Mouse (Mus musculus) thymus, adult 2 months (tissue): ENCODE data around the gene H2-DMb1. TPM values are rescaled to one million over a fixed set of nuclear protein-coding genes. Genes with fewer than 3 reads are reported as not detected.
A peak's percentile ranks its signal among the peaks of the same experiment; 100 is the strongest.

Experiments used
- DNase-seq: peaks from one replicate; pipeline ENCODE4 v3.0.0; 2021
- H3K27ac ChIP-seq: fragments of 200-500 bp; 2 replicates; pipeline ENCODE4 v1.5.1; 2012; ENCODE audit warnings: low read length, control low read depth; ENCODE audit not compliant: control insufficient read depth, insufficient read depth
- H3K27me3 ChIP-seq: fragments of 200-500 bp; 2 replicates; pipeline ENCODE4 v1.6.1; 2012; ENCODE audit warnings: mild to moderate bottlenecking, low read length, moderate library complexity, mixed read lengths; ENCODE audit not compliant: control insufficient read depth, insufficient read depth
- H3K36me3 ChIP-seq: fragments of 200-500 bp; 2 replicates; pipeline ENCODE4 v1.6.1; 2012; ENCODE audit warnings: mild to moderate bottlenecking, low read length, moderate library complexity; ENCODE audit not compliant: control insufficient read depth, insufficient read depth
- H3K4me1 ChIP-seq: fragments of 200-500 bp; replicated peaks from 2 replicates; pipeline ENCODE4 v1.6.1; 2012; ENCODE audit warnings: low read length; ENCODE audit not compliant: control insufficient read depth, insufficient read depth
- H3K4me3 ChIP-seq: fragments of 200-500 bp; 2 replicates; pipeline ENCODE4 v1.5.1; 2012; ENCODE audit warnings: mild to moderate bottlenecking, low read length, control low read depth, moderate library complexity; ENCODE audit not compliant: control insufficient read depth, insufficient read depth
- CTCF ChIP-seq: fragments of 200-500 bp; IDR thresholded peaks from 2 replicates; pipeline ENCODE4 v1.5.1; 2012; ENCODE audit warnings: mild to moderate bottlenecking, control low read depth, low read length, moderate library complexity, borderline replicate concordance; ENCODE audit not compliant: control insufficient read depth, poor library complexity, insufficient read depth; ENCODE audit errors: extremely low read depth
- POLR2A ChIP-seq: fragments of 200-500 bp; IDR thresholded peaks from 2 replicates; pipeline ENCODE4 v1.6.1; 2012; ENCODE audit warnings: mild to moderate bottlenecking, low read length, control low read depth, moderate library complexity; ENCODE audit not compliant: control insufficient read depth, poor library complexity, insufficient read depth; ENCODE audit errors: extremely low read depth
- WGBS: fragments of 180-500 bp; shearing (Covaris S2); methylation state at CpG from one replicate; pipeline ENCODE4 v1.1.7; 2018; 5-methylcytosine and 5-hydroxymethylcytosine counted together
- polyA plus RNA-seq: library from polyadenylated mRNA; depleted of rRNA; stranded (reverse); fragments of >200 nt; gene quantifications from 2 replicates; pipeline ENCODE4 v1.2.3, GENCODE M21; 2012; rRNA removed

H2-DMb1 gene
- polyA plus RNA-seq, 1 experiment, result 197 TPM

DNA sequence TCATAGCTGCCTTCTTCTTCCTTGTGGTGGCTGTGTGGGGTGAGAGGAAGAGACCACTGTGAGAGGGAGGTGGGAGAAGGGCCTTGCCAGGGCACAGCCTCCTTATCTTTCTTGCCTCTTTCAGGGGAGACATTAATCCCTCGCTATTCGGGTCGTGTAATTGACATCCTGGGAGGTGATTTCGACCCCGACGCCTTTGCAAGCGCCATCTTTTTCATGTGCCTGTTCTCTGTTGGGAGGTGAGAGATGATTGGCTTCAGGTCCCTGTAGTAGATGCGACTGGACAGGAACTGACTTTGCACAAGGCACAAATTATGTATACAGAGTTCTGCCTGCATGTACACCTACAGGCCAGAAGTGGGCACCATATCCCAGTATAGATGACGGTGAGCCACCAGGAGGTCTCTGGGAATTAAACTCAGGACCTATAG lies 52.9 kb downstream of the H2-DMb1 start:
- peak overlapping the region; percentile 98 for H3K4me3 ChIP-seq
- no peak for TF ChIP-seq CTCF
- peaks cover 61% of the 10 kb centered on the region for H3K4me1 ChIP-seq
- H3K27me3 ChIP-seq, result no peaks in the 10 kb centered on the region
- peak; percentile 69 for DNase-seq
- H3K36me3 ChIP-seq, result peaks cover 13% of the 10 kb centered on the region; the same call in 1 of the 2 replicates
- peak overlapping the region; percentile 93 for H3K27ac ChIP-seq
- WGBS, result 3% methylated on average over 9 of the region's 9 CpGs

DNA sequence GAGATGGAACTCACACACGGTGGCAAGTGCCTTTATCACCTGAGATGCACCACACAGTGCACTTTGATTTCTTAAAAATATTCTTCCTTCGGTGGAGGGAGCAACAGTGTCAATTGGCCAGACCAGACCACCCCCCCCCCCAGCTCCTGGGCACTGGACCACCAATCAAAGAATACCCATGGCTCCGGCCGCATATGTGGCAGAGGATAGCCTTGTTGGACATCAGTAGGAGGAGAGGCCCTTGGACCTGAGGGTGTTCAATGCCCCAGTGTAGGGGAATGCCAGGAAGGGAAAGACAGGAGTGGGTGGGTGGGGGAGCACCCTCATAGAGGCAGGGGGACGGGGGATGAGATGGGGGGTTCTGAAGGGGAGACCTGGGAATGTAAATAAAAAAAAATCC lies 53.9 kb downstream of the H2-DMb1 start:
- Histone ChIP-seq H3K4me1 (peaks cover 59% of the 10 kb centered on the region), H3K36me3 (peaks cover 10% of the 10 kb centered on the region; the same call in 1 of the 2 replicates), H3K27ac (peak overlapping the region; percentile 27; the same call in 1 of the 2 replicates), H3K4me3 (no peak overlapping the region), H3K27me3 (no peaks in the 10 kb centered on the region)
- TF ChIP-seq POLR2A (no peak), CTCF (no peak)
- no peak for DNase-seq
- WGBS, result 74% methylated on average over 5 of the region's 5 CpGs

DNA sequence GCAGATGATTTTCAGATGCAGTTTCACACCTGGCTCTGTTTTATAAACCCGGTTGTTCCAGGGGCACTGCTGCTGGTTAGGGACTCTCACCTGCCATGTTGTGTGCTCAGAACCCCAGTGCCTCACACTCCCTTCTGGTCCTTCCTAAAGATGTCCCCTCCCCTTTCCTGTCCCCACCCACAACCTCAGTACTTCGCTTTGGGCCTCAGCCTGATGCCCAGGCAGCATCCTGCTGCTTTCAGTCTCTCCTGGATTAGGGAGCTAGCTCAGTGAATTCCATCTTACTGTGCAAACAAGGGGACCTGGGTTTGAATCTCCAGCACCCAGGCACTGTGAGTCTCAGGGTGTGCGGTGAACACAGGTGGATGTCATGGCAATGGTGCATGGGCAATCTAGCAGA lies 54.6 kb downstream of the H2-DMb1 start:
- no peak overlapping the region for H3K27ac ChIP-seq
- peak; percentile 57 for DNase-seq
- H3K4me3 ChIP-seq, result no peak overlapping the region
- H3K4me1 ChIP-seq, result peaks cover 61% of the 10 kb centered on the region
- TF ChIP-seq POLR2A (no peak), CTCF (no peak)
- 41% methylated on average over 3 of the region's 3 CpGs for WGBS
- H3K36me3 ChIP-seq, result peaks cover 10% of the 10 kb centered on the region; the same call in 1 of the 2 replicates
- H3K27me3 ChIP-seq, result no peaks in the 10 kb centered on the region

DNA sequence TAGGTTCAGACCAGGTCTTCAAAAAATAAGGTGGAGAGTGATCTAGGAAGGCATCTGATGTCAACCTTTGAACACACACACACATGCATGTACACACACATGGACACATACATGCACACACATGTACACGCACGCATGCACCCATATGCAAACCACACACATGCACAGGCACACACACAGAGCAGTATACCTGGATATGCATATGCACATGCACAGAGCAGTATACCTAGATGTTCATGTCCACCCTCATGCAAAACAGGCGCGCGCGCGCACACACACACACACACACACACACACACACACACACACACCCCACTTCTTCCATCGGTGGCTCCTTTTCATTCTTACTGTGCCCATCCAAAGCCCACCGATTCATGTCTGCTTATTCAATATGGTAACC lies 55.0 kb downstream of the H2-DMb1 start:
- TF ChIP-seq POLR2A, result no peak
- TF ChIP-seq CTCF, result no peak

DNA sequence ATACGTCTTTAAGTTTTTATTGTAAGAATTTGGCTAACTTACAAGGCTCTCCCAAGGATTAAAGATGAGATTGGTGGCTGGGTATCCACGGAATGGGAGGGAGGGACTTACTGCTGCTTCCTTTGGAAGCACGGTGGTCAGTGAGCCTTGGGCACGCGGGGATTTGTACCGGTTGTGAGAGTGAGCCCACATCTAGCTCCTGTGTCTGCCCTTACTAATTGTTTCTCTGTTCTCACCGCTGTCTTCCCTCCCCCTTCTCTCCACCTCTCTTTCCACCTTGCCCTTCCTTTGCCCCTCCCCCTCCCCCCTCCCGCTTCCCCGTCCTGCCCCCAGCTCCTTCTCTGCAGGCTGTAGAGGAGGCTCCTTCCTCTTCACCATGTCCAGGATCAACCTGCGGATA lies 55.5 kb downstream of the H2-DMb1 start:
- Histone ChIP-seq H3K27me3 (no peaks in the 10 kb centered on the region), H3K4me1 (peaks cover 56% of the 10 kb centered on the region), H3K4me3 (no peak overlapping the region), H3K27ac (peak overlapping the region; percentile 33; the same call in 1 of the 2 replicates), H3K36me3 (peaks cover 16% of the 10 kb centered on the region; the same call in 1 of the 2 replicates)
- DNase-seq, result no peak
- TF ChIP-seq CTCF (no peak), POLR2A (no peak)
- WGBS, result 28% methylated on average over 10 of the region's 10 CpGs

More for the DNA sequence above, 55.0 kb downstream of the H2-DMb1 start:
- no peak for DNase-seq
- 94% methylated on average over 9 of the region's 9 CpGs for WGBS
- H3K4me1 ChIP-seq, result peaks cover 60% of the 10 kb centered on the region
- H3K27ac ChIP-seq, result no peak overlapping the region
- H3K4me3 ChIP-seq, result no peak overlapping the region
- H3K36me3 ChIP-seq, result peaks cover 14% of the 10 kb centered on the region; the same call in 1 of the 2 replicates
- no peaks in the 10 kb centered on the region for H3K27me3 ChIP-seq

DNA sequence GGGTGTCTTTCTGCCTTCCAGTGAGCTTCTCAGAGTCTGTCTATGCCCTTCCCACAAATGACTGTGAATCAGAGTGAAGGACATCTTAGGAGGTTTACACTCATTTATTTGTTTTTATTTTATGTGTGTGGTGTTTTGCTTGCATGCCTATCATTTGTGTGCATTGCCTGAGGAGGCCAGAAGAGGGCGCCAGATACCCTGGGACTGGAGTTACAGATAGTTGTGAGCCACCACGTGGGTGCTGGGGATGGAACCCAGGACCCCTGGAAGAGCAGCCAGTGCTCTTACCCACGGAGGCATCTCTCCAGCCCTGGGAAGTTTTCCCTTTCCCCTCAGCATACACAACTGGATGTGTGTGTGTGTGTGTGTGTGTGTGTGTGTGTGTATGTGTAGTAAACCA lies 56.8 kb downstream of the H2-DMb1 start:
- TF ChIP-seq CTCF (peak; percentile 73; the same call in 1 of the 2 replicates), POLR2A (no peak)
- WGBS, result 85% methylated on average over 3 of the region's 3 CpGs
- Histone ChIP-seq H3K27ac (peak overlapping the region; percentile 71), H3K4me1 (peaks cover 49% of the 10 kb centered on the region), H3K4me3 (no peak overlapping the region), H3K27me3 (no peaks in the 10 kb centered on the region), H3K36me3 (peaks cover 28% of the 10 kb centered on the region)
- DNase-seq, result peak; percentile 34

Other genes with a start within 250 kb of the H2-DMb1 start
- gene Platr17, start 247.9 kb upstream of the H2-DMb1 start, polyA plus RNA-seq, result 0.69 and 1.0 TPM in 2 replicates
- 116 and 129 TPM in 2 replicates for gene Daxx, start 243.7 kb upstream of the H2-DMb1 start, polyA plus RNA-seq
- gene Tapbp, start 237.2 kb upstream of the H2-DMb1 start, polyA plus RNA-seq, result 201 and 248 TPM in 2 replicates
- gene Zbtb22, start 237.2 kb upstream of the H2-DMb1 start, polyA plus RNA-seq, result 119 and 120 TPM in 2 replicates
- 528 and 541 TPM in 2 replicates for gene Rgl2, start 223.5 kb upstream of the H2-DMb1 start, polyA plus RNA-seq
- 29.8 and 35.1 TPM in 2 replicates for gene Pfdn6, start 212.7 kb upstream of the H2-DMb1 start, polyA plus RNA-seq
- 35.4 and 38.1 TPM in 2 replicates for gene Wdr46, start 212.4 kb upstream of the H2-DMb1 start, polyA plus RNA-seq
- 25.6 and 25.8 TPM in 2 replicates for gene B3galt4, start 201.6 kb upstream of the H2-DMb1 start, polyA plus RNA-seq
- gene Vps52, start 197.3 kb upstream of the H2-DMb1 start, polyA plus RNA-seq, result 127 and 142 TPM in 2 replicates
- 584 and 593 TPM in 2 replicates for gene Rps18, start 197.1 kb upstream of the H2-DMb1 start, polyA plus RNA-seq
- 3,482 and 5,138 TPM in 2 replicates for gene H2-K1, start 152.7 kb upstream of the H2-DMb1 start, polyA plus RNA-seq
- 38.4 and 40.7 TPM in 2 replicates for gene Ring1, start 128.4 kb upstream of the H2-DMb1 start, polyA plus RNA-seq
- 127 and 141 TPM in 2 replicates for gene H2-Ke6, start 125.0 kb upstream of the H2-DMb1 start, polyA plus RNA-seq
- gene Slc39a7, start 121.4 kb upstream of the H2-DMb1 start, polyA plus RNA-seq, result 187 and 195 TPM in 2 replicates
- 143 and 164 TPM in 2 replicates for gene Rxrb, start 121.3 kb upstream of the H2-DMb1 start, polyA plus RNA-seq
- 8.5 and 11.8 TPM in 2 replicates for gene Col11a2, start 113.6 kb upstream of the H2-DMb1 start, polyA plus RNA-seq
- 122 and 154 TPM in 2 replicates for gene H2-Oa, start 60.7 kb upstream of the H2-DMb1 start, polyA plus RNA-seq
- gene H2-DMa, start 33.5 kb upstream of the H2-DMb1 start, polyA plus RNA-seq, result 141 and 177 TPM in 2 replicates
- gene Brd2, start 30.4 kb upstream of the H2-DMb1 start, polyA plus RNA-seq, result 236 and 257 TPM in 2 replicates
- gene H2-DMb2, start 9.8 kb upstream of the H2-DMb1 start, polyA plus RNA-seq, result 119 and 123 TPM in 2 replicates
- 197 and 202 TPM in 2 replicates for gene Tap1, start 34.5 kb downstream of the H2-DMb1 start, polyA plus RNA-seq
- gene Psmb9, start 34.7 kb downstream of the H2-DMb1 start, polyA plus RNA-seq, result 288 and 334 TPM in 2 replicates
- gene Psmb8, start 44.6 kb downstream of the H2-DMb1 start, polyA plus RNA-seq, result 656 and 705 TPM in 2 replicates
- gene Tap2, start 50.5 kb downstream of the H2-DMb1 start, polyA plus RNA-seq, result 231 and 232 TPM in 2 replicates
- gene H2-Ob, start 85.8 kb downstream of the H2-DMb1 start, polyA plus RNA-seq, result 30.1 and 37.5 TPM in 2 replicates
- gene H2-Ab1, start 104.6 kb downstream of the H2-DMb1 start, polyA plus RNA-seq, result 2,799 and 4,004 TPM in 2 replicates
- 1,027 and 1,363 TPM in 2 replicates for gene H2-Aa, start 134.8 kb downstream of the H2-DMb1 start, polyA plus RNA-seq
- gene H2-Eb1, start 152.8 kb downstream of the H2-DMb1 start, polyA plus RNA-seq, result 492 and 666 TPM in 2 replicates
- gene H2-Eb2, start 172.6 kb downstream of the H2-DMb1 start, polyA plus RNA-seq, result 7.6 and 10.0 TPM in 2 replicates
- gene Btnl2, start 201.8 kb downstream of the H2-DMb1 start, polyA plus RNA-seq, result 1.3 and 1.4 TPM in 2 replicates
- gene Btnl1, start 224.1 kb downstream of the H2-DMb1 start, polyA plus RNA-seq, result 0.54 and 0.83 TPM in 2 replicates
- gene BC051142, start 245.7 kb downstream of the H2-DMb1 start, polyA plus RNA-seq, result 1.2 and 1.4 TPM in 2 replicates